Mouse (Mus musculus) urinary bladder, adult 18-20 months (tissue): Measurements from ENCODE around the gene Dstn.

ENCODE experiments used
- DNase-seq, 2 experiments: peaks; one replicate each; pipeline ENCODE4 v3.0.0; 2022; ENCODE audit warnings: low spot score in 2 of 2, mixed read lengths in 2 of 2

Gene Dstn

GRCm38 (mm10) chr2:143914760-143915599 lies at the start of gene Dstn:
Gene Dstn (plus strand): TSS chr2:143915320.
- DNase-seq = peak; percentile 98 to 100

GRCm38 (mm10) chr2:143867326-143867725 lies 47.8 kb upstream of the Dstn start:
- DNase-seq = peak; percentile 61 to 73

GRCm38 (mm10) chr2:143870936-143871688 lies 44.0 kb upstream of the Dstn start:
- peak in 1 of 2 experiments; percentile 56 for DNase-seq

DNA sequence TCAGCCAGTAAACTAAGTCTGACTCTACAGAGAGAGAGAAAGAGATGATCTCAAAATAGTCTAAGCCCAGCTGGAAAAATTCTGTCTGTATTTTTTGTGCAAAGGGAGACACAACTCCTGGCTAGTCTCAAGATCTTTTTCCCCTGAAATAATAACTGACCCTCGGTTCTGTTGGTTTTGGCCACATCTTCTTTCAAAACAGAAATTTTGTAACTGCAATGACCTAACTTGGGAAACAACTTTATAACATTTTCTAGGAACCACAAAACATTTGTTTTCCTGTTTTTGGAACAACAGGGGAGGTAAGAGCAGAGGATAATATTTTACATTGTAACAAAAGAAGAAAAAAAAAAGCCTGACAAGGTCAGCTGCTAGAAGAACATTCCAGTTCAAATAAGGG lies 39.1 kb upstream of the Dstn start:
- no peak for DNase-seq

DNA sequence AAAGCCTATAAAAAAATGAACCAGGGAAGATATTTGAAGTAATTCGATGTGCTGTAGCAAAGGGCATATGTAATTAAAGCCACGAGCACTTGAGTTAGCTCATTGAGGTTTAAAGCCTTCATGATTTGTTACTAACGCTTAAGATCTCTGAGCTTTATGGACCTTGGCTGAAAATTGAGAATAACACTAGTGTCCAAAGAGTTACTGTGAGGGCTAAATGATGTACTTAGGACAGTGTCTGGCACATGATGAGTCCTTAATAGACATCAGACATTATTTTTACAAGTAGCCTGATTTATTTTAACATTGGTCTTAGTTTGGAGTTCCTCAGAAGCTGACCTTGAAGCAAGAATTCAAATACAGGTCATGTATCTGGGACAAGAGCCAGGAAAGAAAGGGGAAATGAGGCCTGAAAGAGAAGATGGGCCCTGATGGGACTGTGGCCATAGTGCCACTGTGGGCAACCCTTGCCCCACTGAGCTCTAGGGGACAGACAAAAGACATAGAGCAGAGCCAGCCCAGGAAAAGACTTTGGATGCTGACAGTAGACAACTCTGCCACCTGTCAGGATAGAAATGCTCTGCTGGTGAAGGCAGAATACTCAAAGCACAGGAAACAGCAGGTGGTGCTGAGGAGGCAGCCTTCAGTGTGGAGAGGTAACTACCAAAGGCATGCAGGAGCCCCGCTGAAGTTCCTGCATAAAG lies 38.0 kb upstream of the Dstn start:
- no peak for DNase-seq

DNA sequence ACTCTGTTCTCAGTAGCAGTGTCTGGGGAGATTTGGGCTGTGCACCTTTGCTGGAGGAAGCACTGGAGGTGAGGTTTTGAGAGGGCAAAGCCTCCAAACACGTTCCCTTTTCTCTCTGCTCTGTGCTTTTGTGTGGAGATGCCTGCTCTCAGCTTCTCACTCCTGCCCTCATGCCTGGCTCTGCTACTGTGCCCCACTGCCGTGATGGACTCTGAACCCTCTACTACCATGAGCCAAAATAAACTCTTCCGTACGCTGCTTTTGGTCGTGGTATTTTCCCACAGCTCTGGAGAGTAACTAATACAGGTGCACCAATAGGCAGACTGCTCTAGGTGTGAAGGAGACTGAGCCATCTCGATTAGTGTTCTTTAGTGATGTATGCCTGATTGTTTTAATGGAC lies 35.8 kb upstream of the Dstn start:
- no peak for DNase-seq

GRCm38 (mm10) chr2:143882002-143882401 lies 33.1 kb upstream of the Dstn start:
- DNase-seq = no peak

- DNase-seq = no peak
Measured at GRCm38 (mm10) chr2:143882606-143883288, 32.4 kb upstream of the Dstn start.

GRCm38 (mm10) chr2:143889131-143889859 lies 25.8 kb upstream of the Dstn start:
- no peak for DNase-seq

DNA sequence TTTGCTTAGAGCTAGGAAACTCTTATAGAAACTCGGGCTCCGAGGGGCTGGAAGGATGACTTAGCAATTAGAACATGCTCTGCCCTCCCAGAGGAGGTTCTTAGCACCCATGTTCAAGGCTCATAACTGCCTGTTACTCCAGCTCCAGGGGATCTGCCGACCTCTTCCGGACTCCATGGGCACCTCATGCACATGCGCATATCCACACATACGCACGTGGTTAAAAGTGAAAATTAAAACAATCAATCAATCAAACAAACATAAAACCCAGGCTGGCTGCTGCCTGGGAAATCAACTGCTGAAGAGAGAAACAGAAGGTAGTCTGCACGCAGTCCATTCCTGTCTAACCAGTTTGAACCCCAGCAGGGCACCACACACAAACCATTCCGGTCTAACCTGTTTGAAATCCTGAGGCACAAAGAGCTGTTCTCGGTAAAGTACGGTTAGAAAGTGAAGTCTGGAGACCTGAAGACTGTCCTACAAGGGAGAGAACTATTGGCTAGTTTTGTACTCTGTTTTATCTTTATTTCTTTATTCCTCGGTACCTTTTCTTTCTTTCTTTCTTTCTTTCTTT lies 25.2 kb upstream of the Dstn start:
- DNase-seq = peak in 1 of 2 experiments; percentile 77

DNA sequence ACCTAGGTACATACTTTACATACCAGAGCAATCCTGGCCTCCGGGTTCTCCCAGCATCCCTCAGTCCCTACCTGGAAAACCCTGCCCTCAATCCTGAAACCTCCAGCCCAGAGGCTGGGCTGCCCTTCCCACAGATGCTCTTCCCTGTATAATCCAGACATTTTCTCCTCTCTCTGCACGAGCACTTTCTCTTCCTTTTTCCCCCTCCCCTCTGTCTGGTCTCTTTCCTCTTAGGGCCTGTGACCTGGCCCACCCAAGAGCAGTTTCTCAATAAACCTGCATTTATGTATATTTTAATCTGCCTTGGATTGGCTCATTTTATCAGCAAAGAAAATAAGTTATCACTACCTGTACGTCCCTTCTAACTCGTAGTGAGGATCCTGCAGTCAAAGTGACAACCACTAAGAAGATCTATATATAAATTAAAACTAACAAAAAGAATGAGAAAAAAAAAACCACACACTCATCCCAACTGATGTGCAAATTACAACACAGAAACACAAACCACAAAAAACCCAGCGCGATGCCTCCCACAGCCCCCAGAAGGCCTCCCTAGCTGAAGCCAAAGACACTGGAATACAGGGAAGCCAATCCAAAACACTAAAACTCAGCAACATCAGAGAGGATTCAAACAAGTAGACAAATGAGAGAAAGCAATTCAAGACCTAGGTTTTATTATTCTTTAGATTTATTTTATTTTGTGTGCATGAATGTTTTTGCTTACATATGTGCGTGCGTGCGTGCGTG lies 23.6 kb upstream of the Dstn start:
- no peak for DNase-seq

DNA sequence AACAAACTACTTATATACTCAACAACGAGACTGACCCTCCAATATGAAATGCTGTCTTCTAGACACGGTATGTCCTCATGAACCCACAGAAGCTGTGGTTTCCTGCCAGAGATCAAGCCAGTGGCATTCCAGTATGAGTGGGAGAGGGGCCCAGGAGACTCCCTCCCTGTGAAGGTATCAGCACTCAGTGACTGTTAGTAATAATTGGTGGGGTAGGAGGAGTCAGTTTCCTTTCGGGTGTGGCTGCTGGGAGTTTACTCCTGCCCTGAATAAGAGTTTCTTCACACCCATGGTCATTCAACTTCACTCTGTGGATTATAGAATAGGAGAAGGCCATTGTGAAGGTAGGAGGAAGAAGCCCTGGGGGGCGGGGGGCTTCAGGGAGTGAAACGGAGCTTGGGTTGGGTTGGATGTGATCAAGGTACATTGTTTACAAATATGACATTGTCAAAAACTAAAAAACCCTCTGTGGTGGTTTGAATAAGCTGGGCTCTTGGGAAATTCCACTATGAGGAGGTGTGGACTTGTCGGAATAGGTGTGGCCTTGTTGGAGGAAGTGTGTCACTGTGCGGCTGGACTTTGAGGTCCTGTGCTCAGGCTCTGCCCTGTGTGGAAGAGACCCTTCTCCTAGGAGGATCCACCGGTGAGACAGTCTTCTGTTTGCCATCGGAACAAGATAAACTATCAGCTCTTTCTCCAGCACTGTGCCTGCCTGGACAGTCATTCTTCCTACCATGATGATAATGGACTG lies 15.5 kb upstream of the Dstn start:
- DNase-seq = no peak

DNA sequence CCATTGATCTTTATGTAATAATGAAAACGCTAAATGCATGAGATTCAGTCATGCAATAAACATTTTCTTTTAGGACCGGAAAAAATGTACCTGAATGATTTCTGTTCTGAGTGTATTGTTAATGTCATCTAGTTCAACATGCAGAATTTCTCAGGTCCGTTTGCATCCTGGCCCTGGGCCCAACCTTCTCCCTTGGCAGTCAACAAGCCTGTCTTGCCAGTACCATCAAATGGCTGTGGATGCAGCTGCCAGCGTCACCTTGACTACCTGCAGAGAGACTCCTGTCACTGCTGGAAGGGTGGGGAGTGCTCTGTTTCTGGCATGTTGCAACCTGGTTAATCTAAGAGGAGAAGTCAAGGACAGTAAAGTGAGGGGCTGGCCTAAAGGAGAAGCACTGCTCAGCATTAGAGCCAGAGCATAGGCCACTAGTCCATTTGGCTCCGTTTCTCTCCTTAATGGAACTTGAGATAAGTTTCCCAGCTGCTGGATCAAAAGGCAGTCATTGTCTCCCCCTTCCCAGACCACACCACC lies 14.2 kb upstream of the Dstn start:
- no peak for DNase-seq

- peak in 1 of 2 experiments; percentile 43 for DNase-seq
Measured at GRCm38 (mm10) chr2:143903376-143904045, 11.6 kb upstream of the Dstn start.

GRCm38 (mm10) chr2:143904896-143905295 lies 10.2 kb upstream of the Dstn start:
- no peak for DNase-seq

- DNase-seq = no peak
Measured at GRCm38 (mm10) chr2:143909230-143909629, 5.9 kb upstream of the Dstn start.

- no peak for DNase-seq
Measured at GRCm38 (mm10) chr2:143912199-143912598, 2.9 kb upstream of the Dstn start.

DNA sequence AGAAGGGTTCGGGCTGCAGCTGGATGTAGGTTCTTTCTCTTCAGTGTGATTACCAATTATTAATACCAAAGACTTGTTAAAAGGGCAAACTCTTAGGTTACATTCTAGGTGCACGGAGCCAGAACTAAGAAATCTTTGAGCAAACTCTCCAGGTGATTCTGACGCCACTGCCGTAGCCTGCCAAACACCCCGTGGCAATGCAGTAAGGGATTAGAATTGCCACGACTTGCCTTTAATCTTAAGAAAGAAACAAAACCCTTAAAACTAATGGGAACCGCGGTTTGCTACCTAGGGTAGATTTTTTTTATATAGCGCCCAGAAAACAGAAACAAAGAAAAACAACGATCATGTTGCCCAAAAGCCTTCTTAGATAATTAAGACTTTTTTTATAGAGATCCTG lies 899 bp upstream of the Dstn start:
- DNase-seq = no peak
